Comparison of ENCODE assay signal across 8 mouse cellular contexts in the genomic region with DNA sequence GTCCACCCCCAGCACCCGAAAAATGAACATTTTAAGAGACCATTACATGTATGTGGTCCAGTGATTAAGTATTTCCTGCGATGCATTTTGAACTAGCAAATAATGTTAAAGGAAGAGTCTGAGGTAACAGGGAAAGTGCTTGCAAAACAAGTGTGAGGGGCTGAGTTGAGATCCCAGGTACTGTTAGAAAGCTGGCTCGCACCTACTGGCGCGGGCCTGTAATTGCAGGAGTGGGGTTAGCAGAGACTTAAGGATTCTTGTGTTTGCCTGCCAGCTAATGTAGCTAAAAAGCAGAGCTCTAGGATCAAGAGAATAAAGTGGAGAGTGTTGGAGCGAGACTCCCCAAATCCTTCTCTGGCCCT. TPM values are rescaled to one million over a fixed set of nuclear protein-coding genes. Genes with fewer than 3 reads are reported as not detected.
DNase-seq lines count a peak whose midpoint lies in the region; ATAC-seq and TF ChIP-seq lines count a peak whose summit lies in the region.

No protein-coding gene starts in this region.

- H3K27ac ChIP-seq in kidney, embryonic 14.5 days (ENCODE audit: low read depth, low read length) = peak overlapping the region; percentile 51; the same call in 1 of the 2 replicates
- peak overlapping the region; percentile 83 for H3K27ac ChIP-seq in lung, embryonic 16.5 days (ENCODE audit: low read length)
- peak overlapping the region; percentile 81 for H3K27ac ChIP-seq in olfactory bulb, adult 2 months (ENCODE audit: insufficient read depth, low read depth, low read length)

- WGBS in kidney, embryonic 14.5 days = 5% methylated on average over 6 of the region's 6 CpGs
- WGBS in lung, embryonic 16.5 days = 5% methylated on average over 6 of the region's 6 CpGs
- 2% methylated on average over 6 of the region's 6 CpGs for WGBS in olfactory bulb, adult 2 months

- no peaks in the 10 kb centered on the region for H3K36me3 ChIP-seq in kidney, embryonic 14.5 days (ENCODE audit: control insufficient read depth, insufficient read depth, low read length)
- no peaks in the 10 kb centered on the region for H3K36me3 ChIP-seq in lung, embryonic 16.5 days (ENCODE audit: control insufficient read depth, insufficient read depth, low read length)

- ATAC-seq in common myeloid progenitor, adult 5-6 weeks (replicated peaks; ENCODE audit: low read depth, poor library complexity, severe bottlenecking) = peak; percentile 31; the same call in 1 of the 2 replicates
- ATAC-seq in kidney, embryonic 14.5 days (ENCODE audit: low FRiP score, low TSS enrichment) = peak; percentile 32; the same call in 1 of the 2 replicates
- ATAC-seq in lung, embryonic 16.5 days (ENCODE audit: low read depth) = peak; percentile 62

- peak overlapping the region; percentile 71 for H3K4me3 ChIP-seq in kidney, embryonic 14.5 days (ENCODE audit: low read length)
- peak overlapping the region; percentile 86 for H3K4me3 ChIP-seq in lung, embryonic 16.5 days (ENCODE audit: low read length)
- peak overlapping the region; percentile 65 for H3K4me3 ChIP-seq in olfactory bulb, adult 2 months (ENCODE audit: insufficient read depth, low read depth, low read length)

- H3K9me3 ChIP-seq in kidney, embryonic 14.5 days (ENCODE audit: control insufficient read depth, low read length) = no peaks in the 10 kb centered on the region
- H3K9me3 ChIP-seq in lung, embryonic 16.5 days (ENCODE audit: control insufficient read depth, low read length) = no peaks in the 10 kb centered on the region

- peak overlapping the region; percentile 75 for H3K9ac ChIP-seq in kidney, embryonic 14.5 days (ENCODE audit: low read depth, low read length)
- peak overlapping the region; percentile 85 for H3K9ac ChIP-seq in lung, embryonic 16.5 days (ENCODE audit: low read length)

- TF ChIP-seq POLR2A in olfactory bulb, adult 2 months (IDR thresholded peaks at IDR 0.05; ENCODE audit: insufficient read depth, low read depth, low read length) = no peak

- peaks cover 20% of the 10 kb centered on the region; the same call in 1 of the 2 replicates for H3K4me1 ChIP-seq in kidney, embryonic 14.5 days (ENCODE audit: control insufficient read depth, insufficient read depth, low read length)
- peaks cover 31% of the 10 kb centered on the region for H3K4me1 ChIP-seq in lung, embryonic 16.5 days (replicated peaks; ENCODE audit: control insufficient read depth, insufficient read depth, low read length)
- H3K4me1 ChIP-seq in olfactory bulb, adult 2 months (ENCODE audit: control insufficient read depth, insufficient read depth, low read length) = peaks cover 5% of the 10 kb centered on the region

- H3K4me2 ChIP-seq in kidney, embryonic 14.5 days (replicated peaks; ENCODE audit: low read depth, low read length) = peak overlapping the region; percentile 57
- peak overlapping the region; percentile 82 for H3K4me2 ChIP-seq in lung, embryonic 16.5 days (ENCODE audit: low read depth, low read length)

- H3K27me3 ChIP-seq in kidney, embryonic 14.5 days (ENCODE audit: control insufficient read depth, insufficient read depth, low read length) = no peaks in the 10 kb centered on the region
- no peaks in the 10 kb centered on the region for H3K27me3 ChIP-seq in lung, embryonic 16.5 days (ENCODE audit: control insufficient read depth, insufficient read depth, low read depth, low read length)

- TF ChIP-seq CTCF in olfactory bulb, adult 2 months (IDR thresholded peaks at IDR 0.05; ENCODE audit: insufficient read depth, low read depth, low read length) = no peak

- peak; percentile 90 for DNase-seq in 416B (ENCODE audit: low read depth)
- peak; percentile 67 for DNase-seq in Muller cell, postnatal 12 days (ENCODE audit: inconsistent ontology term)
- DNase-seq in heart, adult 8-10 months (ENCODE audit: low spot score) = peak; percentile 51
- DNase-seq in yolk sac, embryonic 10.5 days (ENCODE audit: low spot score) = peak; percentile 77

RNA-seq across cellular contexts. Expression of gene Rmnd5b, which starts 0.6 kb away (rescaled TPM):
- total RNA-seq in common myeloid progenitor, adult 5-6 weeks (2017) = 15.5 and 15.8 TPM in 2 replicates
- 10 to 100 TPM; 12.6 to 19.1 (median 15.3) TPM for total RNA-seq in heart, adult 8-10 months (2022)
- 38.9 and 48.7 TPM in 2 replicates for polyA plus RNA-seq in kidney, embryonic 14.5 days (2014; fragmentation: Nextera tagmentation; extraction: Ambion mirVana)
- polyA plus RNA-seq in lung, embryonic 16.5 days (2015; fragmentation: Nextera tagmentation; extraction: Ambion mirVana) = 41.1 and 41.8 TPM in 2 replicates
- polyA plus RNA-seq in olfactory bulb, adult 2 months (2012; ENCODE audit: insufficient read depth, insufficient read length, low replicate concordance, missing spikeins) = not detected in 2 replicates

RNA-seq across cellular contexts. Expression of gene N4bp3, which starts 14.3 kb away (rescaled TPM):
- total RNA-seq in common myeloid progenitor, adult 5-6 weeks (2017) = 4.3 and 4.6 TPM in 2 replicates
- total RNA-seq in heart, adult 8-10 months (2022) = 10 to 100 TPM in 3 of 4 experiments, 1 to 10 TPM in 1; 9.2 to 10.8 (median 10.3) TPM
- 18.5 and 22.6 TPM in 2 replicates for polyA plus RNA-seq in kidney, embryonic 14.5 days (2014; fragmentation: Nextera tagmentation; extraction: Ambion mirVana)
- polyA plus RNA-seq in lung, embryonic 16.5 days (2015; fragmentation: Nextera tagmentation; extraction: Ambion mirVana) = 43.4 and 43.5 TPM in 2 replicates
- not detected in 2 replicates for polyA plus RNA-seq in olfactory bulb, adult 2 months (2012; ENCODE audit: insufficient read depth, insufficient read length, low replicate concordance, missing spikeins)

RNA-seq across cellular contexts. Expression of gene D930048N14Rik, which starts 14.4 kb away (rescaled TPM):
- 0.05 TPM in 1 of 2 replicates, not detected in the other for total RNA-seq in common myeloid progenitor, adult 5-6 weeks (2017)
- total RNA-seq in heart, adult 8-10 months (2022) = 1 to 10 TPM in 1 of 4 experiments, under 1 TPM in 3; 0.22 to 1.0 (median 0.63) TPM
- polyA plus RNA-seq in kidney, embryonic 14.5 days (2014; fragmentation: Nextera tagmentation; extraction: Ambion mirVana) = 2.4 and 3.8 TPM in 2 replicates
- 4.0 and 4.5 TPM in 2 replicates for polyA plus RNA-seq in lung, embryonic 16.5 days (2015; fragmentation: Nextera tagmentation; extraction: Ambion mirVana)
- polyA plus RNA-seq in olfactory bulb, adult 2 months (2012; ENCODE audit: insufficient read depth, insufficient read length, low replicate concordance, missing spikeins) = not detected in 2 replicates

RNA-seq across cellular contexts. Expression of gene Nhp2, which starts 16.8 kb away (rescaled TPM):
- 115 and 170 TPM in 2 replicates for total RNA-seq in common myeloid progenitor, adult 5-6 weeks (2017)
- 10 to 100 TPM; 18.4 to 23.7 (median 21.4) TPM for total RNA-seq in heart, adult 8-10 months (2022)
- polyA plus RNA-seq in kidney, embryonic 14.5 days (2014; fragmentation: Nextera tagmentation; extraction: Ambion mirVana) = 211 and 264 TPM in 2 replicates
- 111 and 116 TPM in 2 replicates for polyA plus RNA-seq in lung, embryonic 16.5 days (2015; fragmentation: Nextera tagmentation; extraction: Ambion mirVana)
- not detected in 2 replicates for polyA plus RNA-seq in olfactory bulb, adult 2 months (2012; ENCODE audit: insufficient read depth, insufficient read length, low replicate concordance, missing spikeins)

RNA-seq across cellular contexts. Expression of gene Hnrnpab, which starts 29.7 kb away (rescaled TPM):
- total RNA-seq in common myeloid progenitor, adult 5-6 weeks (2017) = 1,082 and 1,177 TPM in 2 replicates
- 100 to 1,000 TPM; 119 to 149 (median 133) TPM for total RNA-seq in heart, adult 8-10 months (2022)
- 628 and 680 TPM in 2 replicates for polyA plus RNA-seq in kidney, embryonic 14.5 days (2014; fragmentation: Nextera tagmentation; extraction: Ambion mirVana)
- polyA plus RNA-seq in lung, embryonic 16.5 days (2015; fragmentation: Nextera tagmentation; extraction: Ambion mirVana) = 317 and 349 TPM in 2 replicates
- 230 and 328 TPM in 2 replicates for polyA plus RNA-seq in olfactory bulb, adult 2 months (2012; ENCODE audit: insufficient read depth, insufficient read length, low replicate concordance, missing spikeins)

Comparison
In these comparisons a context has a peak if more than half of its experiments do, and no peak if none do; other contexts are left out.
1. Peak in every context shown above with its lines: DNase-seq, ATAC-seq, H3K4me3 ChIP-seq and H3K27ac ChIP-seq.
2. RNA of gene Rmnd5b, which starts 0.6 kb away (polyA plus RNA-seq): 38.9 to 48.7 TPM in kidney, embryonic 14.5 days and 41.1 to 41.8 TPM in lung, embryonic 16.5 days; not detected in olfactory bulb, adult 2 months; every median in the first group is over 10 times any median in the second.
3. RNA of gene N4bp3, which starts 14.3 kb away (polyA plus RNA-seq): 43.4 to 43.5 TPM in lung, embryonic 16.5 days and 18.5 to 22.6 TPM in kidney, embryonic 14.5 days; not detected in olfactory bulb, adult 2 months; every median in the first group is over 10 times any median in the second.